Mouse (Mus musculus): ENCODE measurements around the gene Pawr. TPM values are rescaled to one million over a fixed set of nuclear protein-coding genes. Genes with fewer than 3 reads are reported as not detected.

The Pawr gene
- total RNA-seq, 4 experiments from 2014 or later: 0.46 to 1.3 (median 0.47) TPM

DNA sequence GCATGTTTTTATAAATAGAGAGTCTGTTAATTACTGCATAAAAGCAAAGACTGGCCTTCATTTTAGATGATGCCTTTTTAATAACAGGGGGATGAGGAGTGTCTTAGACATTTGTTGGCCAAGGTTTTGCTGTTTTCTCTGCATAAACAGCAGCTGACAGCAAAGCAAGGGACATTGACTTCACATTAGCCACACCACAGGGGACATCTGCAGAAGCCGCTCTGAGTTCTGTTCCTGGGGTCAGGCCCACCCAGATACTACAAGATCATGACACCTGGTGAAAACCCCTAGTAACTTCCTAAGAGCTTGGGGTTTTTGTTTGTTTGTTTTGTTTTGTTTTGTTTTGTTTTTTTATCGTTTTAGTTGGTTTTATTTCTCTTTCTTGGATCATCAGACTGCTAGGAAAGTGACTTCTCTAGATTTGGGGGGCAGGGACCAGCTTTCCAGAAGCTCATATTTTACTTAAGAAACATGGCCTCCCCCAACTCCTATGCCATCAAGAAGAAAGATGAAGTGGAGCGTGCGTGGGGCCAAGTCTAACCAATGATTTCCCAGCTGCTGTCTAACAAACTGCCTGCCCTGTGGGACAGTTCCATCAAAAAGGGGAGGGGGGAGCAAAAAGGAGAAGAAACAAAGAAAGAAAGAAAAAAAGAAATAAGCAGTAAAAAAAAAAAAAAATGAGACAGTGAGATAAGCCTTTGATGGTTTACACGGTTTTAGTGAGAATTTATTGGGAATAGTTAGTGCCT lies 57.4 kb downstream of the Pawr start:
- no peak for DNase-seq (ENCODE audit: low spot score in 2 of 2)

- DNase-seq (ENCODE audit: low spot score in 2 of 2): no peak
Observed at GRCm38 (mm10) chr10:108389927-108390287, 58.0 kb downstream of the Pawr start.

DNA sequence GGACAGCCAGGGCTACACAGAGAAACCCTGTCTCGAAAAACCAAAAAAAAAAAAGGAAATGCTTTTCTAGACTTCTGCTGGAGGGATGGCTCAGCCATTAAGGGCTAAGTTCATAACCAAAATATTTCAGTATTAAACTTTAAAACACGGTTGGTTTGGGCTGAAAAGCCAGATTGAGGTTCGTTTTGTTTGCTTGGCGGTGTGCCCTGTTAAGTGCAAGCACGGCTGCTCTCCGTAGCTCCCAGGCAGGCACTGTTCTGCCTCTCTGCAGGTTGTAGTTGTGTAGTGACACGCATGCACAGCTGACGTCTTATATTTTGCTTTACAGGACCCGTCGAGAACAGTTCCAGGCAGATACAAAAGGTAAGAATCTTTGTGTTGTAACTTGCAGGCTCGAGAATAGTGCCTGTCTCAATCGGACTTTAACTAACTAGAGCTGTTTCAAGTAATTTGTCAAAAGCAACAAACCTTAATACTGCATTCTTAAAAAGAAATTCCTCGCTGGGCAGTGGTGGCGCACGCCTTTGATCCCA lies 59.5 kb downstream of the Pawr start:
- no peak for DNase-seq (ENCODE audit: low spot score in 2 of 2)

GRCm38 (mm10) chr10:108392151-108392550 lies 60.2 kb downstream of the Pawr start:
- DNase-seq (ENCODE audit: low spot score in 2 of 2): no peak

DNA sequence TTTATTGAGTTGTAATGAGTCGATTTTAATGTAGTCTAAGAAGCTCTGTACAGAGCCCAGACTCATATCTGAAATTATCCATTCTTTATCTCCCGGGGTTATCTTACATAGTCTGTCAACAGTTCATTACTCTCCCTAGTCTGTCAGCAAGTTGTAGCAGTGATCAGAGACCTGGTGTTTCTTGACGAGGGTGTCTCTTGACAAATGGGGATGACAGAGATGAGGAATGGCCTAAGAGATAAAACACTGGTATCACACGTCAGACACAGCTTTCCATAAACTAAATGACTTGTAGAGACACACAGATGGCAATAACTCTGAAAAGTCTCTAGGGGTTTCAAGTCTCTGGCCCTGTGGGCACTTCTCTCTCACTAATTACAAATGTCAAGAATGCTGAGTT lies 62.4 kb downstream of the Pawr start:
- no peak for DNase-seq (ENCODE audit: low spot score in 2 of 2)

GRCm38 (mm10) chr10:108395229-108395628 lies 63.3 kb downstream of the Pawr start:
- DNase-seq (ENCODE audit: low spot score in 2 of 2): no peak

DNA sequence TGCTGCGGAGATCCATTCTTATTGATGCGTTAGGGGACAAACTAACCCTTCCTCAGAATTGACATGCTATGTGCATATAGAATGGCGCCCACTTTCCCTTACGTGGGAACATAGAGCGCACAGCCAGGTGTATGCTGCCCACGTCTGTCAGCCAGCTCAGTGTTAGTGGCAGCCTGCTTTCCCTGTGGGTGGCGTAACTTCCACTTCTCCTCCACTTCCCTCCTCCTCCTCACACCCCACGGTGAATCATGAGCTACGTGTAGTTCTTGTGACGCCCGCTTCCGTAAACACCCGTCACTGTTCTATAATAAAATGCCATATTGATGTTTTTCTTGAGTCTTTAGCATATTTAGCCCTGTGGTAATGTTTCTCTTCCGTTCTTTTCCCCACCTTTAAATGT lies 63.7 kb downstream of the Pawr start:
- no peak for DNase-seq (ENCODE audit: low spot score in 2 of 2)

- no peak for DNase-seq (ENCODE audit: low spot score in 2 of 2)
Observed at GRCm38 (mm10) chr10:108402751-108403150, 70.8 kb downstream of the Pawr start.

DNA sequence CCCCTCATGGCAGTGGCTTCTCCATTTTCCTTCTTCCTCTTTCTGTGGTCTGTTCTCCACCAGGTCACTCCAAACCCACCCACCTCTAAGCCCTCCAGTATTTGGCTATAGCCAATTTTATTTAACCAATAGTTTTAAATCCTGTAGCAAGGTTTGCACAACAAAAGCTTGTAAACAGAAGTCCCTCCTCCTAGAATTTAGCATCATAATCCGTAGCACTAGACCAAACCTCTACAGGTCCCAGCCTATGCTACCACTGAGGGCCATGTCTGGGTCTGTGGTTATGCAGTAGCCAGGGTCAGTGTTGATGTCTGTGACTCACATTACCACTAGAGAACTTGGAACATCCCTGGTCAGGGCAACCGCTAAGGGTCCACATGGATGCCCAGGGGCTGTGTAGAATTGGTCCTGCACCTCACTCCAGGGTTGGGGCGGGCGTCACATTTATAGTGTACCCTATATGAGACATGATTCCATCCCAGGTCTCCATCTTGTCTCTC lies 71.5 kb downstream of the Pawr start:
- DNase-seq (ENCODE audit: low spot score in 2 of 2): no peak

DNA sequence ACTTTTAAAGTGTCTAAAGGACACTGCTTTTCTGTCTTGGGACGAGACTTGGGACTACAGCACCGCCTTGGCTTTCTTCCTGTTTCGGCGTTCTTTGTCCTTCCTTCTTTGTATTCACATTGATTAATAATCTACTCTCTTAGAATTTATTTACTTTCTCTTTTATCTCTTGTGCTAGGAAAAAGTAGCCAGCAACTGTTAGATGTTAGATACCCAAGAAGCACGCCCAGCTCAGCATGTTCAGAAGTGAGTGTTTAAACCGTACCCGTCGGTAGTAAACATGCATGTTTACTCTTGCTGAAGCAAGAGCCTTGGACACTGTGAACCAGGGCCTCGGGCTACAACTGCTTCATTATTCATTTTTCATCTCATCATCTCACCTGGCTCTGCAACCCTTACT lies 72.2 kb downstream of the Pawr start:
- DNase-seq (ENCODE audit: low spot score in 2 of 2): no peak

GRCm38 (mm10) chr10:108405076-108405475 lies 73.2 kb downstream of the Pawr start:
- DNase-seq (ENCODE audit: low spot score in 2 of 2): no peak

DNA sequence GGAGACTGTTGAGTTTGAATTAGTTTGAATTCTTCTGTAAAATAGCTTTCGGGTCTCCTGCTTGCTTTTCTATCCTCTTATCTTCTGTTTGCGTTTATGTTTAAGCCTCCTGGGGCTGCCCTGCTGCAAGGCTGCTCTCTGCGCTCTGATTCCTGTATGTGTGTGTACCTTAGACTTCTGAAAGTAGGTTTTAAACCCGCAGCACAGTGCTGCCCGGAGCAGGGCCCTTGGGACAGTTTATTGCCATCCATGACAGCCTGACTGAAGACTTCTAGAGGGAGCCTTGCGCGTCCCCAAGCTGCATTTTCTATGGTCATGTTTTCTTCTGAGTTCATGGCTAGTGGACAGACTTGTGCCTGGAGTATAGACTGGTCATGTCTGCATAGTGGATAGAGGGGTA lies 74.0 kb downstream of the Pawr start:
- no peak for DNase-seq (ENCODE audit: low spot score in 2 of 2)

GRCm38 (mm10) chr10:108406798-108407754 lies 75.2 kb downstream of the Pawr start:
- DNase-seq (ENCODE audit: low spot score in 2 of 2): no peak

- no peak for DNase-seq (ENCODE audit: low spot score in 2 of 2)
Observed at GRCm38 (mm10) chr10:108408025-108408424, 76.1 kb downstream of the Pawr start.

DNA sequence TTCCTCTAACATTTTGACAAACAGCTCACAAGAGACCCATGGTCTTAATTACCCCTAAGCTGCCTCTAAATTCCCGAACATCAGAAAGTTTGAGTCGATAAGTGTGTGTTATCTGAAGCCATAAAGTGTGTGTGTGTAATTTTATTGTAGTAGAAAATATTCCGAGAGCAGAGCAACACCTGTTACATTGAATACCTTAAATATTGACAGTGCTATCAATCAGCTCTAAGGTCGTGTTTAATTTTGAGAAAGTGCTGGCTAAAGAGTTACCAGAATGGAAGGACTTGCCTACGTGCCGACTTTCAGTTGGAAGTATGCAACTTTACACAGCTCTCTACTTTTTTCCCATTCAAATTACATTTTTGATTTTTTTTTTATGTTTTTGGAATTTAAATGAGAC lies 76.5 kb downstream of the Pawr start:
- DNase-seq (ENCODE audit: low spot score in 2 of 2): no peak

DNA sequence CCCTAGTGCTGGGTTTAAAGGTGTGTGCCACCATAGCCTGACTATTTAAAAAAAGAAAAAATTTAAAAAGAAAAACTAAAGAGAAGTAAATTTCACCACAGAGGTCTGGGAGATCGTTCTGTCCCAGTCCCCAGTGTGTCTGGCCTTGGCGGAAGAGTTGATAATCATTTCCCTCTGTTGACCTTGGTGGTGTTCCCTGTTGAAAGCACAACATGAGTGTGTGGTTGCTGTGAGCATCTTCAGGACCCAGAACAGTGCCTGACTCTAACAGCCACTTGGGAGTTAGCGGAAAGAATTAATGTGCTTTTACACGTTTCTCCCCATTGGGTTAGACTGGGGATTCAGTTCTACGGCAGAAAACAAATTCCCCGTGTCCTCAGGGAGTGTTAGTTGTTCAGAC lies 77.1 kb downstream of the Pawr start:
- DNase-seq (ENCODE audit: low spot score in 2 of 2): no peak

- no peak for DNase-seq (ENCODE audit: low spot score in 2 of 2)
Observed at GRCm38 (mm10) chr10:108409529-108409928, 77.6 kb downstream of the Pawr start.

GRCm38 (mm10) chr10:108414936-108415635 lies 83.2 kb downstream of the Pawr start:
- DNase-seq (ENCODE audit: low spot score in 2 of 2): no peak

- DNase-seq (ENCODE audit: low spot score in 2 of 2): no peak
Observed at GRCm38 (mm10) chr10:108417448-108417847, 85.5 kb downstream of the Pawr start.

GRCm38 (mm10) chr10:108430553-108430952 lies 98.6 kb downstream of the Pawr start:
- no peak for DNase-seq (ENCODE audit: low spot score in 2 of 2)

GRCm38 (mm10) chr10:108432194-108432593 lies 100.3 kb downstream of the Pawr start:
- DNase-seq (ENCODE audit: low spot score in 2 of 2): no peak

- DNase-seq (ENCODE audit: low spot score in 2 of 2): no peak
Observed at GRCm38 (mm10) chr10:108433976-108434375, 102.1 kb downstream of the Pawr start.

Data from gastrocnemius, adult 8-10 months (tissue).